Mouse (Mus musculus) intestine, embryonic 14.5 days (tissue): ENCODE measurements at regions not wholly inside any gene's neighbourhood (a gene's known extent, or its start where the extent isn't known, plus 50 kb on each side); places are given as distances from the start of the nearest gene placed in this dataset.

Source experiments
- ATAC-seq: fragments of 200-750 bp; cut with Nextera tagmentation; replicated peaks from 2 replicates; pipeline ENCODE4 v1.8.0; 2017; ENCODE audit warnings: low read depth, moderate number of reproducible peaks, moderate TSS enrichment, moderate library complexity; ENCODE audit not compliant: low FRiP score, low TSS enrichment
- DNase-seq: peaks from one replicate; pipeline ENCODE4 v3.0.0-alpha.2; 2018; ENCODE audit warnings: low spot score
- H3K27ac ChIP-seq: fragments of 300-500 bp; sonication (generic); 2 replicates; pipeline ENCODE4 v1.5.1; 2014; ENCODE audit warnings: low read depth, mild to moderate bottlenecking, control low read depth
- H3K27me3 ChIP-seq: fragments of 300-500 bp; sonication (generic); replicated peaks from 2 replicates; pipeline ENCODE4 v1.6.1; 2014; ENCODE audit warnings: low read length, control low read depth; ENCODE audit not compliant: control insufficient read depth, insufficient read depth
- H3K36me3 ChIP-seq: fragments of 300-500 bp; sonication (generic); 2 replicates; pipeline ENCODE4 v1.6.1; 2014; ENCODE audit warnings: low read length, control low read depth; ENCODE audit not compliant: control insufficient read depth, insufficient read depth
- H3K4me1 ChIP-seq: fragments of 300-500 bp; sonication (generic); replicated peaks from 2 replicates; pipeline ENCODE4 v1.6.1; 2014; ENCODE audit warnings: low read length, control low read depth, mixed read lengths; ENCODE audit not compliant: control insufficient read depth, insufficient read depth
- H3K4me2 ChIP-seq: fragments of 300-500 bp; sonication (generic); 2 replicates; pipeline ENCODE4 v1.6.1; 2014; ENCODE audit warnings: low read length
- H3K4me3 ChIP-seq: fragments of 300-500 bp; sonication (generic); 2 replicates; pipeline ENCODE4 v1.5.1; 2014; ENCODE audit warnings: low read depth, low read length, control low read depth, mixed read lengths
- H3K9ac ChIP-seq: fragments of 300-500 bp; sonication (generic); 2 replicates; pipeline ENCODE4 v1.6.1; 2014; ENCODE audit warnings: mild to moderate bottlenecking, low read length
- H3K9me3 ChIP-seq: fragments of 300-500 bp; sonication (generic); 2 replicates; pipeline ENCODE4 v1.6.1; 2016; ENCODE audit warnings: low read length, control low read depth; ENCODE audit not compliant: control insufficient read depth
- WGBS: fragments of 180-500 bp; shearing (Covaris S2); extraction: QIAGEN DNeasy Blood & Tissue Kit; methylation state at CpG from one replicate; pipeline ENCODE4 v1.1.7; 2014; 5-methylcytosine and 5-hydroxymethylcytosine counted together

DNA sequence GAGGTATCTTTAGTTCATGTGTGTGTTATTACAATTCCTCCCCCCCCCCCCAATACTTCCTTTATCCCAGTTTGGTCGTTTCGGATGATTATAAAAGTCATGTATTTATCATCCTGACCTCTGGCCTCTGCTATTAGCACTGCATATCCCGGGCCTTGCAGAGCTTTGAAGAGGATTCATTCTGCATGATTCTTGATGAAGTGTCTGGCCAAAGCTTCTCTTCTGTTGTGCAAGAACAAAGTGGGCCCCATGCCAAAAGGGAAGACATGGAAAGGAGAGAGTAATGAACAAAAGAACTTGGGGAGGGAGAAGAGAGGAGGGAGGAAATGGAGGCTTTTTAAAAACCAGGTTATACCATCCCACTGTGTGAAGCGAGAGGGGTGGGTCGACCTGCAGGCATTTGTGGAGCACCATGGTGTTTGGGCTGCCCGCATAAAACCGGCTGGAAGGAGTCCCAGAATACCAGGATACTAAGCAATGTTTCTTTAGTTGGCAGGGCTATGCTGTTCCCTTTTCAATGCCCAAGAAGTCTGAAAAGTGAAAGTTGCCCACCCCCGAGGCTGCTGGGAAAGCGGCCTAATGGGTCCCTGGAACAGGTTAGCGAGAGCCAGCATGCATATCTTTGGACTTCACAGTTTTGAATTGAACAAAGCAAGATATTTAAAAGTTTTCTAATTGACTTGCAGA, 391.3 kb upstream of the Adgrl2 start:
- ATAC-seq = no peak
- H3K9ac ChIP-seq = no peak overlapping the region
- 70% methylated on average over 10 of the region's 10 CpGs for WGBS
- no peaks in the 10 kb centered on the region for H3K27me3 ChIP-seq
- no peaks in the 10 kb centered on the region for H3K4me1 ChIP-seq
- H3K4me3 ChIP-seq = no peak overlapping the region
- H3K27ac ChIP-seq = no peak overlapping the region
- DNase-seq = no peak
- no peaks in the 10 kb centered on the region for H3K36me3 ChIP-seq
- no peaks in the 10 kb centered on the region for H3K9me3 ChIP-seq
- H3K4me2 ChIP-seq = no peak overlapping the region

DNA sequence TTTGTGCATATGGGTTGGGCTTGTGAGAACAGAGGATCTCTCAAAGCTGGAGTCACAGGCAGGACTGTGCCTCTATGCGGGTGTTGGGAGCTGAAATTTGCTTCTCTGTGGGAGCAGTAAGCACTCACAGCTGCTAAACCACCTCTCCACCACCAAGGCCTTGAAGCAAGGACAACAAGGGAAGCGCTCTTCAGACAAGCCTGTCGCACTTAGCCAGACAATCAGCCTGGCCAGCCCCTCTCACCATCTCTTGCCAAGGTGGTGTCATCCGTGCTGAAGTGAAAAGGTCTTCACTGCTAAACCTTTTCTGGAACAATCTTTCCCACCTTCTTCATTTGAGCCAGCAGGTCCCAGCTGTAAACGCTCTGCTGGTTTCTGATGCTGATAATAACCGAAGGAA, 390.7 kb upstream of the Adgrl2 start:
- Histone ChIP-seq H3K4me3 (no peak overlapping the region), H3K27me3 (no peaks in the 10 kb centered on the region), H3K4me1 (no peaks in the 10 kb centered on the region), H3K9ac (no peak overlapping the region), H3K4me2 (no peak overlapping the region), H3K27ac (no peak overlapping the region), H3K9me3 (no peaks in the 10 kb centered on the region), H3K36me3 (no peaks in the 10 kb centered on the region)
- 75% methylated on average over 6 of the region's 6 CpGs for WGBS
- DNase-seq (no peak), ATAC-seq (no peak)

DNA sequence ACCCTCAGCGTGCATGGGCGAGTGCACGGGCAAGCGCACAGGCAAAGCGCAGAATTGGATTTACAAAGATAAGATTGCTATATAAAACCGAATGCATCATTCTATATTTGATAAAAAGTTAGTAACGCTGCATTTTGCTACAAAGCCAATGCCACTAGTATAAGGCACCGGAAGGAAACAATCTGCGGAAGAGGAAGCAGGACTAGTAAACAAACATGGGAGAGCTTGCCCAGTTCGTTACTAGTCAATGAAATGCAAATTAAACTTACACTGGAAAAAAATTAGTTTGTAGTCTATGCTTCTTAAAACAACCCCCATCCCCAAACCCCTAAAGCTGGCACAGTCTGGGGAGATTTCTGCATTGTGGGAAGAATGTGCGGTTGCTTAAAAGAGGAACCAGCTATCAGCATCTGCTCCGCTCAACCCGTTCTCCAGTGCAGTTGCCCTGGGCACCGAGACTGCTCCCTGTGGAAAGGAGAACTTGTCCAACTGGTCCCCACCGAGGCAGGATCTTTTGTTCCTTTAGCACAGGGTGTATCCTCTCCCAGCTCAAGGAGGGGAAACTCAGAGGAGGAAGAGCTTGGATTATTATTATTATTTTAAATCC, 389.6 kb upstream of the Adgrl2 start:
- Histone ChIP-seq H3K4me3 (no peak overlapping the region), H3K9ac (no peak overlapping the region), H3K27me3 (no peaks in the 10 kb centered on the region), H3K36me3 (no peaks in the 10 kb centered on the region), H3K4me1 (no peaks in the 10 kb centered on the region), H3K4me2 (no peak overlapping the region), H3K9me3 (no peaks in the 10 kb centered on the region), H3K27ac (no peak overlapping the region)
- ATAC-seq = no peak
- WGBS = 78% methylated on average over 15 of the region's 15 CpGs
- DNase-seq = no peak

DNA sequence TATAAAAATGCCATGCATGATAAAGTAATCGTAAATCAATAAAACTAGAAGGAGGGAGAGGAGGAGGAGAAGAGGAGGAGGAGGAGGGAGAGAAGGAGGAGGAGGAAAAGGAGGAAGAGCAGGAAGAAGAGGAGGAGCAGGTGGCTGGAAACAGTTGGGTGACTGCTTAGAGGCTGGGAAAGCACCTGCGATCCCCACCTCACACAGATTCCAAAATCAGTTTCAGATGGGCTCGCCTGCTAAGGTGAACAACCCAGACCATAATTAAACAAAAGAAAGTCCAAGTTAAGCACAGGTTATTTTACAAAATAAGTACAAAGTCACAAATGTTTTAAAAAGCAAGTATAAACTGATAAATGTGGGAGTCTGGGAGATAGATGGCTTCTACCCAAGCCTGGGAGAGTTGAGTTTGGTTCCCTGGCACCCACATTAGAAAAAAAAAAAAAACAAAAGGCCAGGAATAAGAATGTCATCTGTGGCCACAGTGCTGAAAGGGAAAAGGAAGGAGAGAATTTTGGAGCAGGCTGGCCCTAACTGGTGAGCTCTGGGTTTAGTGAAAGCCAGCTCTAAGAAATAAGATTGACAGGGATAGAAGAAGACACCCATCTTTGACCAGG, 389.0 kb upstream of the Adgrl2 start:
- Histone ChIP-seq H3K27ac (no peak overlapping the region), H3K27me3 (no peaks in the 10 kb centered on the region), H3K4me2 (no peak overlapping the region), H3K36me3 (no peaks in the 10 kb centered on the region), H3K4me3 (no peak overlapping the region), H3K9ac (no peak overlapping the region), H3K4me1 (no peaks in the 10 kb centered on the region), H3K9me3 (no peaks in the 10 kb centered on the region)
- no peak for ATAC-seq
- WGBS = 78% methylated on average over 3 of the region's 3 CpGs
- DNase-seq = no peak

DNA sequence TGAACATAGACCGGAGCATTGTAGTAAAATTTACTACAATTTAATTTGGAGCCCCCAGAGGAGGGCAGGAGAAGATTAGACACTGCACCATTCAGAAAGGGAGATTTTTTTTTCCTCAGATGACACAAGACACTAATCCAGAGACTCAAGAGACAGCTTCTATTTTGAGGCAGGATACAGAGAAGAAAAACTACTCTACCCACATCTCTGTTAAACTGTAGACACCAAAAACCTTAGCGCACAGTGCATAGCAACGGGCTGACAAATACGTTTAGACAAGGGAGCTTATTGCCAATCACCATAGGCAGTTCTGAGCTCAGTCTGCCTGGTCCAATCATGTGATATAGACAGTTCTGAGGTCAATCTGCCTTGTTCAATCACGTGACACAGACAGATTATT, 381.1 kb upstream of the Adgrl2 start:
- ATAC-seq = no peak
- 84% methylated on average over 5 of the region's 5 CpGs for WGBS
- no peak overlapping the region for H3K27ac ChIP-seq

DNA sequence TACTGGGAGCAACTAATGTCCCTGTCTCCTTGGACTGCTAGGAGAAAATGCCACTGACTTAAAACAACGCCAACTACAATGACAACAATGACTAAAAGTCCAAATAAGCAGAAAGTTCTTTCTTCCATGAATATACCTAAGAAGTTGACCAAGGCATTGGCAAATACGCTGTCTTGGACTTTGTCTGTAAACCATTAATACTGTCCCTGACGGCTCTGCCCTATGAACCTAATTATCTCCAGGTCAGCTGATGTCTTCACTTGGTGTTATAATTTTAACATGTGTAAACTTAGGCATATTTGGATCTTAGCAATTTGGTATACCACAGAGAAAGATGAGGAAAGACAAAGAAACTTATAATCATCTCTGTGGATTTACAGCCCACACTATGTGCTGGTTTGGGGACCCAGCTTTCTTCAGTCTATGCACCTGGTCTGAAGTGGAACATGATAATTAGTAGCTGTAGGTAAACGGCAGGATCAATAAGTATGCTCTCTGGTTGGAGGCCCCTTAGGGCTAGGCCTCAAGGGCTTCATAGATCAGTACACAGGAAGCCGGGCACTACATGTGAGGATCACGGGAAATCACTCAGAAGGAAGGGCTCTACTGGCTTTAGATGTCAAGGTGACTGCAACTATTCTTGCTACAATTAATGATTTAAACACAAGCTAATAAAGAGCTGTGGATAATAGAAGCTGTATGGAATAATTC, 380.3 kb upstream of the Adgrl2 start:
- no peak for DNase-seq
- Histone ChIP-seq H3K9ac (no peak overlapping the region), H3K36me3 (no peaks in the 10 kb centered on the region), H3K9me3 (no peaks in the 10 kb centered on the region), H3K27me3 (no peaks in the 10 kb centered on the region), H3K27ac (no peak overlapping the region), H3K4me1 (no peaks in the 10 kb centered on the region), H3K4me3 (no peak overlapping the region), H3K4me2 (no peak overlapping the region)
- no peak for ATAC-seq
- 86% methylated on average over 6 of the region's 6 CpGs for WGBS

More for the DNA sequence above, 381.1 kb upstream of the Adgrl2 start:
- Histone ChIP-seq H3K4me3 (no peak overlapping the region), H3K36me3 (no peaks in the 10 kb centered on the region), H3K9ac (no peak overlapping the region), H3K9me3 (no peaks in the 10 kb centered on the region), H3K4me2 (no peak overlapping the region), H3K27me3 (no peaks in the 10 kb centered on the region), H3K4me1 (no peaks in the 10 kb centered on the region)
- no peak for DNase-seq

DNA sequence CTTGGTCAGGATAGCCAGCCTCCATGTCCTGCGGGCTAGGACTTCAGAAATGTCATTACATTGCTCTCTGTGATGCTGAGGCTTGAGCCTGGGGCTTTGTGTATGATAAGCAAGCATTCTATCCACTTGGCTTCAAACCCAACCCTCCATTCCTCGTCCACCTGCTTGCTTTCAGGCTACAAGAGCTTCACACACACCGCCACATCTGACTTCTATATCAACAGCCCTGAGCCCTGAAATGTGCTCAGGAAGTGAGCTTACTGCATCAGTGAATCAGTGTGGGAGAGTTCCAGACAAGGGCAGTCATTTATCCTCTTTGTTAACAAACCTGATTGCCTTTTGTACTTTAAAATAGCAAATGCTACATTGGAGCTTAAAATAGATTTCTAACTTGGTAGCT, 377.5 kb upstream of the Adgrl2 start:
- Histone ChIP-seq H3K4me2 (no peak overlapping the region), H3K27ac (no peak overlapping the region), H3K27me3 (no peaks in the 10 kb centered on the region), H3K9ac (no peak overlapping the region), H3K4me3 (no peak overlapping the region), H3K36me3 (no peaks in the 10 kb centered on the region), H3K4me1 (no peaks in the 10 kb centered on the region), H3K9me3 (no peaks in the 10 kb centered on the region)
- 77% methylated on average over 3 of the region's 3 CpGs for WGBS
- ATAC-seq = no peak
- DNase-seq = no peak

DNA sequence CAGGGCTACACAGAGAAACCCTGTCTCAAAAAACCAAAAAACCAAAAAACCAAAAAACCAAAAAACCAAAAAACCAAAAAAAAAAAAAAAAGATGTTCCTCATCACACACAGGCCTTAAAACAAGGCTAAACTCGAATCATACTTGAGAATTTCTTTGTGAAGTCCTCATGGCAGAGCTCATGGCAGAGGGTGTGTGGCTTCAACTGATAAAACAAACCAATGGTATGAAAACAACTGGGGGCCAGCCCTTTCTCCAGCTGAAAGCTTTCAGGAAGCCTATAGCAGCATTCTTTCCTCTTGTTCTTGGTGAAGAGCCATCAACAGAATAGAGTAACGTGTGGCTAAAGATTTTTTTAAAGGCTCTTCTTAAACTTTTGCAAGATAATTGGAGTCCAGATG, 369.8 kb upstream of the Adgrl2 start:
- H3K4me3 ChIP-seq = no peak overlapping the region
- no peak overlapping the region for H3K9ac ChIP-seq
- H3K27me3 ChIP-seq = no peaks in the 10 kb centered on the region
- H3K4me1 ChIP-seq = peaks cover 10% of the 10 kb centered on the region; the same call in 1 of the 2 replicates
- no peak overlapping the region for H3K4me2 ChIP-seq
- ATAC-seq (no peak), DNase-seq (no peak)
- H3K9me3 ChIP-seq = no peaks in the 10 kb centered on the region
- 76% methylated on average over 2 of the region's 2 CpGs for WGBS
- no peak overlapping the region for H3K27ac ChIP-seq
- no peaks in the 10 kb centered on the region for H3K36me3 ChIP-seq
